Mouse (Mus musculus): ENCODE measurements around the gene Notch2.

Gene Notch2

GRCm38 (mm10) chr3:98013401-98014281 lies at the start of gene Notch2:
Gene Notch2 (plus strand): TSS chr3:98013527.
- peak; percentile 78 for DNase-seq (ENCODE audit: low read depth, low spot score)

- no peak for DNase-seq (ENCODE audit: low read depth, low spot score)
These were observed 48.4 kb upstream of the Notch2 start for GRCm38 (mm10) chr3:97964878-97965353.

- no peak for DNase-seq (ENCODE audit: low read depth, low spot score)
These were observed 45.7 kb upstream of the Notch2 start for GRCm38 (mm10) chr3:97967627-97968026.

- DNase-seq (ENCODE audit: low read depth, low spot score) = no peak
These were observed 45.1 kb upstream of the Notch2 start for GRCm38 (mm10) chr3:97968191-97968590.

- DNase-seq (ENCODE audit: low read depth, low spot score) = no peak
These were observed 44.3 kb upstream of the Notch2 start for GRCm38 (mm10) chr3:97969019-97969418.

- no peak for DNase-seq (ENCODE audit: low read depth, low spot score)
These were observed 42.2 kb upstream of the Notch2 start for GRCm38 (mm10) chr3:97971117-97971516.

- DNase-seq (ENCODE audit: low read depth, low spot score) = no peak
These were observed 41.1 kb upstream of the Notch2 start for GRCm38 (mm10) chr3:97972200-97972599.

- no peak for DNase-seq (ENCODE audit: low read depth, low spot score)
These were observed 40.6 kb upstream of the Notch2 start for GRCm38 (mm10) chr3:97972707-97973106.

- no peak for DNase-seq (ENCODE audit: low read depth, low spot score)
These were observed 40.0 kb upstream of the Notch2 start for GRCm38 (mm10) chr3:97973306-97973705.

- no peak for DNase-seq (ENCODE audit: low read depth, low spot score)
These were observed 39.0 kb upstream of the Notch2 start for GRCm38 (mm10) chr3:97974197-97974770.

- no peak for DNase-seq (ENCODE audit: low read depth, low spot score)
These were observed 36.6 kb upstream of the Notch2 start for GRCm38 (mm10) chr3:97976706-97977105.

- no peak for DNase-seq (ENCODE audit: low read depth, low spot score)
These were observed 34.6 kb upstream of the Notch2 start for GRCm38 (mm10) chr3:97978710-97979109.

- DNase-seq (ENCODE audit: low read depth, low spot score) = no peak
These were observed 32.5 kb upstream of the Notch2 start for GRCm38 (mm10) chr3:97980683-97981327.

- no peak for DNase-seq (ENCODE audit: low read depth, low spot score)
These were observed 31.9 kb upstream of the Notch2 start for GRCm38 (mm10) chr3:97981376-97981906.

GRCm38 (mm10) chr3:97984870-97985506 lies 28.3 kb upstream of the Notch2 start:
- no peak for DNase-seq (ENCODE audit: low read depth, low spot score)

GRCm38 (mm10) chr3:97985691-97986090 lies 27.6 kb upstream of the Notch2 start:
- DNase-seq (ENCODE audit: low read depth, low spot score) = no peak

- no peak for DNase-seq (ENCODE audit: low read depth, low spot score)
These were observed 26.2 kb upstream of the Notch2 start for GRCm38 (mm10) chr3:97987153-97987552.

GRCm38 (mm10) chr3:97988756-97989155 lies 24.6 kb upstream of the Notch2 start:
- DNase-seq (ENCODE audit: low read depth, low spot score) = no peak

- no peak for DNase-seq (ENCODE audit: low read depth, low spot score)
These were observed 22.8 kb upstream of the Notch2 start for GRCm38 (mm10) chr3:97990576-97990975.

- no peak for DNase-seq (ENCODE audit: low read depth, low spot score)
These were observed 21.0 kb upstream of the Notch2 start for GRCm38 (mm10) chr3:97992289-97992688.

- DNase-seq (ENCODE audit: low read depth, low spot score) = no peak
These were observed 20.1 kb upstream of the Notch2 start for GRCm38 (mm10) chr3:97993196-97993595.
